Mouse (Mus musculus) stomach, postnatal 0 days (tissue): ENCODE measurements around the gene Zswim1. TPM values are rescaled to one million over a fixed set of nuclear protein-coding genes. Genes with fewer than 3 reads are reported as not detected.

Experiments used
- ATAC-seq: fragments of 200-750 bp; cut with Nextera tagmentation; 2 replicates; pipeline ENCODE4 v1.8.0; 2017; ENCODE audit not compliant: low FRiP score, low TSS enrichment
- DNase-seq: peaks from one replicate; pipeline ENCODE4 v3.0.0-alpha.2; 2016; ENCODE audit warnings: low spot score
- H3K27ac ChIP-seq: fragments of 300-500 bp; sonication (generic); replicated peaks from 2 replicates; pipeline ENCODE4 v1.5.1; 2014; ENCODE audit warnings: mild to moderate bottlenecking, control low read depth
- H3K27me3 ChIP-seq: fragments of 300-500 bp; sonication (generic); 2 replicates; pipeline ENCODE4 v1.6.1; 2014; ENCODE audit warnings: low read length; ENCODE audit not compliant: control insufficient read depth, insufficient read depth
- H3K36me3 ChIP-seq: fragments of 300-500 bp; sonication (generic); 2 replicates; pipeline ENCODE4 v1.6.1; 2014; ENCODE audit warnings: low read length, mixed read lengths; ENCODE audit not compliant: control insufficient read depth, insufficient read depth
- H3K4me1 ChIP-seq: fragments of 300-500 bp; sonication (generic); replicated peaks from 2 replicates; pipeline ENCODE4 v1.6.1; 2014; ENCODE audit warnings: antibody characterized with exemption; ENCODE audit not compliant: control insufficient read depth, insufficient read depth
- H3K4me2 ChIP-seq: fragments of 300-500 bp; sonication (generic); replicated peaks from 2 replicates; pipeline ENCODE4 v1.6.1; 2014; ENCODE audit warnings: low read depth, mild to moderate bottlenecking, control low read depth, moderate library complexity
- H3K4me3 ChIP-seq: fragments of 300-500 bp; sonication (generic); 2 replicates; pipeline ENCODE4 v1.5.1; 2014; ENCODE audit warnings: low read depth, low read length, control low read depth
- H3K9ac ChIP-seq: fragments of 300-500 bp; sonication (generic); 2 replicates; pipeline ENCODE4 v1.6.1; 2014; ENCODE audit warnings: mild to moderate bottlenecking, low read length, control low read depth, mixed read lengths
- H3K9me3 ChIP-seq: fragments of 300-500 bp; sonication (generic); 2 replicates; pipeline ENCODE4 v1.6.1; 2016; ENCODE audit warnings: low read length; ENCODE audit not compliant: control insufficient read depth
- CTCF ChIP-seq: IDR thresholded peaks from 2 replicates; pipeline ENCODE4 v1.5.1; 2016; ENCODE audit warnings: antibody characterized with exemption, low read depth, mild to moderate bottlenecking, moderate library complexity
- EP300 ChIP-seq: optimal IDR thresholded peaks from 2 replicates; pipeline ENCODE3; 2016; ENCODE audit warnings: antibody characterized with exemption
- WGBS: fragments of 180-500 bp; shearing (Covaris S2); extraction: QIAGEN DNeasy Blood & Tissue Kit; methylation state at CpG from one replicate; pipeline ENCODE4 v1.1.7; 2014; 5-methylcytosine and 5-hydroxymethylcytosine counted together
- polyA plus RNA-seq: library from polyadenylated mRNA; unstranded; fragments of >200 nt; fragmentation: Nextera tagmentation; extraction: Ambion mirVana; gene quantifications from 2 replicates; pipeline ENCODE4 v1.2.1, GENCODE M21; 2015

Gene Zswim1
- polyA plus RNA-seq, 1 experiment from 2014 or later = 10.1 TPM

DNA sequence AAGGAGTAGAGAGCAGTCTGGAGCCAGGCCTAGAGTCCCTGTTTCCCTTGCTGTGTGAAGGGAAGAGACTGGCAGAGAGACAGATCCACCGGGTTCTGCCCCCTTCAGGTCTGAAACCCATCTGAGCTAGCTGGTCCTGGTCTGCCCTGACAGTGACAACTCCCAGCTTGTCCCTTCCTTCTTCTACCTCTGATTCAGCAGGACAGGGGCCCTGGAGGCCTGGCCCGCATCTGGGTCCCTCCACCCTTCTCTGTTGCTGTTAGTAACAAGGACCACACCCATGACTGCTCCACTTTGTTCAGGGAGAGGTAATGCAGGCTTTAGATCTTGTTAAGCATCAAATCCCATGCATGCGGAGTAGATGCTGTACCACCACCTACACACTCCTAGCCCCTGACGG, 34.1 kb upstream of the Zswim1 start:
- ATAC-seq (no peak), DNase-seq (no peak)
- Histone ChIP-seq H3K9me3 (no peaks in the 10 kb centered on the region), H3K4me1 (0 out of 2 replicates have a peak, but pooled peaks cover 3% of the 10 kb centered on the region), H3K9ac (no peak overlapping the region), H3K4me3 (no peak overlapping the region), H3K27me3 (no peaks in the 10 kb centered on the region), H3K27ac (no peak overlapping the region), H3K4me2 (no peak overlapping the region), H3K36me3 (peaks cover 14% of the 10 kb centered on the region)
- WGBS = 51% methylated on average over 4 of the region's 4 CpGs
- TF ChIP-seq EP300 (no peak), CTCF (no peak)

- no peak overlapping the region for H3K4me3 ChIP-seq
- no peaks in the 10 kb centered on the region for H3K27me3 ChIP-seq
- TF ChIP-seq CTCF (no peak), EP300 (no peak)
- H3K9ac ChIP-seq = no peak overlapping the region
- H3K4me2 ChIP-seq = no peak overlapping the region
- no peak overlapping the region for H3K27ac ChIP-seq
- H3K4me1 ChIP-seq = no peaks in the 10 kb centered on the region
- H3K36me3 ChIP-seq = peaks cover 17% of the 10 kb centered on the region
- ATAC-seq = no peak
- WGBS = 54% methylated on average over 4 of the region's 4 CpGs
- no peak for DNase-seq
- H3K9me3 ChIP-seq = no peaks in the 10 kb centered on the region
These were observed 32.0 kb upstream of the Zswim1 start for GRCm38 (mm10) chr2:164790451-164790850.

DNA sequence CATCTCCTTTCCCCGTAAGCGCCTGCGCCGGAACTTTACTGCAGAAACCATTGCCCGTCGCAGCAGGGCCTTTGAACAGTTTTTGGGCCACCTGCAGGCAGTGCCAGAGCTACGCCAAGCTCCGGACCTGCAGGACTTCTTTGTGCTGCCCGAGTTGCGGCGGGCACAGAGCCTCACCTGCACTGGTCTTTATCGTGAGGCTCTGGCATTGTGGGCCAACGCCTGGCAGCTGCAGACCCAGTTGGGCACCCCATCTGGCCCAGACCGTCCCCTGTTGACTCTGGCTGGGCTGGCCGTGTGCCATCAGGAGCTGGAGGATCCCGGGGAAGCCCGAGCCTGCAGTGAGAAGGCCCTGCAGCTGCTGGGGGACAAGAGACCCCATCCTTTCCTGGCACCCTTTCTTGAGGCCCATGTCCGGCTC, 30.6 kb upstream of the Zswim1 start:
- no peak for TF ChIP-seq CTCF
- no peak for TF ChIP-seq EP300
- H3K9ac ChIP-seq = no peak overlapping the region
- ATAC-seq = no peak

DNA sequence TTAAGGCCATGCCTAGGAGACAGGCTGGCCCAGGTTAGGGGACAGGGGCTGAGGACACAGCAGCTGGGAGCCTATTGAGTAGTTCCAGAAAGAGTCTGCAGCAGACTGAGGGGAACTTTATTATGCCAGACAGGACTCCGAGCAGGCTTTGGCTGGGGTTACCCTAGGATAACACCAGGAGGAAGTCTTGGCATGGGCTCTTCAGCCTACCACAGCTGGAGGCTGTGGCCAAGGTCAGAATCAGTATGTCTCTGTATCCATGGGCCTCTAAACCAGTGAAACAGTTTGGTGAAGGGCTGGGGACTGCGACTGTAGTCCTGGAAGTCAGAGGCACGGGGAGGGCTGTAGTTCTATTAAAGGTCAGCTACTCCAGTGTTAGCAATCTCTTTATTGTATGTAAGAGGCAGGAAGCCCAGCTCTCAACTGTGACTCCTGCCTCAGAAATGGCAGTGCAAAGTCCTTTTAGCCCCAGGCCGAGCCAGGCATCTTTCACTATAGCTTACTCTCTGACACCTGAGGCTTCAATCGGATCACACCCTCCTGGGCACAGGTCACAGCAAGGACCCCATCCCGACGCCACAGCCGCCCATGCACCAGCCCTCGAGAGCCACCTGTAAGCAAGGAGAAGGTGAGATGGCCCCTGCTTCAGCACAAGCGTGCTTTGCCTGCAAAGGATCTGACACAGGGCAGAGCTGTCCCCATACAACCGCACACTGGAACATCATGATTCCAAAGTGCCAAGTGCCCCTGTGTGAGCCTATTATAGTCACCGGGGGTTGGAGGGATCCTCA, 29.9 kb upstream of the Zswim1 start:
- no peak for ATAC-seq
- Histone ChIP-seq H3K4me2 (no peak overlapping the region), H3K36me3 (peaks cover 17% of the 10 kb centered on the region), H3K4me1 (no peaks in the 10 kb centered on the region), H3K9me3 (no peaks in the 10 kb centered on the region), H3K27ac (no peak overlapping the region), H3K27me3 (no peaks in the 10 kb centered on the region), H3K9ac (no peak overlapping the region), H3K4me3 (no peak overlapping the region)
- TF ChIP-seq EP300 (no peak), CTCF (no peak)
- no peak for DNase-seq
- 86% methylated on average over 12 of the region's 12 CpGs for WGBS

More for the DNA sequence above, 30.6 kb upstream of the Zswim1 start:
- Histone ChIP-seq H3K27ac (no peak overlapping the region), H3K4me2 (no peak overlapping the region), H3K27me3 (no peaks in the 10 kb centered on the region), H3K36me3 (peaks cover 17% of the 10 kb centered on the region), H3K4me1 (no peaks in the 10 kb centered on the region), H3K4me3 (no peak overlapping the region), H3K9me3 (no peaks in the 10 kb centered on the region)
- DNase-seq = no peak
- 87% methylated on average over 18 of the region's 18 CpGs for WGBS

DNA sequence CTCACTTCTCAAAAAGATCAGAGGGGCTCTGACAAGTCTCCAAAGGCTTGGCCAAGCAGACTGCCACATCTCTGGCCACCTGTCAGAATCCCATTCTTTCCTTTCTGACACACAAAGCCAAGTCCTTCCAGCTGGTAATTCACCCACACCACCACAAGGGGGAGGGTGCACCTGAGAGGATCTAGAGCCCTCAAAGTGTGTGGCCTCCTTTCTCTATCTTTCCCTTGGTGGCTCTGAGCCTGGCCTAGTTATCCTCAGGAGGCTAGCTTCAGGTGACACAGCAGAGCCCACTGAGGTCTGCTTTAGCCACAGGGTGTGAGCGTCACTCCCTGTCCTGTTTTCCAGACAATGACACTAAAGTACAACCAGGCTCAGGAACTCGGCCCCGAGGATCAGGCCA, 29.2 kb upstream of the Zswim1 start:
- WGBS = 80% methylated on average over 3 of the region's 3 CpGs
- Histone ChIP-seq H3K9ac (no peak overlapping the region), H3K4me1 (no peaks in the 10 kb centered on the region), H3K9me3 (no peaks in the 10 kb centered on the region), H3K4me3 (no peak overlapping the region), H3K27ac (no peak overlapping the region), H3K4me2 (no peak overlapping the region), H3K36me3 (peaks cover 21% of the 10 kb centered on the region), H3K27me3 (no peaks in the 10 kb centered on the region)
- ATAC-seq = no peak; the same call in 1 of the 2 replicates
- peak; percentile 67 for DNase-seq
- TF ChIP-seq CTCF = peak; percentile 82
- TF ChIP-seq EP300 = no peak

DNA sequence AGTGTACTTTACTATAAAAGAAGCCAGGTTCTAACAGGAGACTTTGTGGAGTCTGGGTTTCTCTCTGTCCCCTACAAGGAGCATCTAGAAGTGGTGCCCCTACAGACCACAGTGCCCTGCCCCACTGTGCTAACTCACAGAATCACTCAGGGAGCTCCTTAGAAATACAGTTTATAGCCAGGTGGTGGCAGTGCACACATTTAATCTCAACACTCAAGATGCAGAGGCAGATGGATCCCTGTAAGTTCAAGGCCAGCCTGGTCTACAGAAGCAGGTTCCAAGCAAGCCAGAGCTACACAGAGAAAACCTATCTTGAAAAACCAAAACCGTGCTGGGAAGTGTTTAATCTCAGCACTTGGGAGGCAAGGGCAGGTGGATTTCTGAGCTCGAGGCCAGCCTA, 28.7 kb upstream of the Zswim1 start:
- Histone ChIP-seq H3K27ac (no peak overlapping the region), H3K4me3 (no peak overlapping the region), H3K36me3 (peaks cover 21% of the 10 kb centered on the region), H3K27me3 (no peaks in the 10 kb centered on the region), H3K4me2 (no peak overlapping the region), H3K4me1 (no peaks in the 10 kb centered on the region), H3K9ac (no peak overlapping the region), H3K9me3 (no peaks in the 10 kb centered on the region)
- TF ChIP-seq CTCF (peak; percentile 41), EP300 (no peak)
- no peak for DNase-seq
- WGBS = 82% methylated on average over 2 of the region's 2 CpGs
- ATAC-seq = 0 out of 2 replicates have a peak, but pooled peaks have one; percentile 24
